Mouse (Mus musculus) B cell, adult 67 days (primary cell): ENCODE results near the gene Sez6l. TPM values are rescaled to one million over a fixed set of nuclear protein-coding genes. Genes with fewer than 3 reads are reported as not detected.

Source experiments
- total RNA-seq, 2 experiments: library from RNA; stranded (reverse); gene quantifications; 4 replicates each; pipeline ENCODE4 v1.2.4; 2023

Gene Sez6l
- total RNA-seq: not detected

GRCm38 (mm10) chr5:112576993-112577670 lies at the start of gene Sez6l:
Gene Sez6l, minus strand, starts transcription at chr5:112577185.

GRCm38 (mm10) chr5:112448747-112449440 lies 128.1 kb downstream of the Sez6l start, which contains the start of gene Gm6588:
Gene Gm6588, plus strand, starts transcription at chr5:112449426.

DNA sequence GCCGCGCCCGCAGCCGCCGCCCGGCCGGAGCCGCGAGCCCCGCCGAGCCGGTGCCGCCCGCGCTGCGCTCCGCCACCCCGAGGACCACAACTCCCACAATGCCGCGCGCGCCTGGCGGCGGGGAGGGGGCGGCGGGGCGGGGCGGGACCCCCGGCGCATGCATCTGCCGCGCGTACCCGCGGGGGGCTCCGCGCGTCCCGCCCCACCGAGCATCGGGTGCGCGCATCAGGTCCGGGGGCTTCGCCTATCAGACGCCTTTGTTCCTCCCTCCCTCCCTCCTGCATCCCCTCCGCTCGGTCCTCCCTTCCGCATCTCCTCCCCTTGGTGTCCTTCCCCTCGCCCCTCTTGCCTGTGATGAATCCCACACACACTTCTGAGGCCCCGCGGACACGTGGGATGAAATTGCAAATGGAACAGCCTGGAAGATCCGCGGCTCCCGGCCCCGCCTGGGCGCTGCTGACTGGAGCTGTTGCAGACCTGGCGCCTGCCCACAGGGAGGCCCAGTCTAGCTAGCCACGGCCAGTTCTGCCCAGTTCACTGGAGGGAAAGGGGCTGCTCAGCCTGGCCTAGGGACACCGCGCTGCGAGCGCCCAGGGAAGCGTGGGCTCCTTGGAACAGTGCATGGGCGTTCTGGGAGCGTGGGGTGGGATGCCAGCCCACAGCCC lies 182.1 kb downstream of the Sez6l start, which contains the start of gene Asphd2:
Asphd2 (minus strand) TSS at position 88 of the 665 bp plus-strand sequence.

Other genes with a start within 250 kb of the Sez6l start
- 10 to 100 TPM; 44.3 to 46.5 TPM for gene Srrd, start 234.1 kb downstream of the Sez6l start, total RNA-seq
- gene Hps4, start 234.1 kb downstream of the Sez6l start, total RNA-seq: 10 to 100 TPM; 36.3 to 38.0 TPM
- gene Gm6583, start 221.2 kb downstream of the Sez6l start, total RNA-seq: not detected
- not detected for gene Asphd2, start 182.3 kb downstream of the Sez6l start, total RNA-seq
- gene Gm6588, start 127.8 kb downstream of the Sez6l start, total RNA-seq: not detected